Mouse (Mus musculus) lung, postnatal 0 days (tissue): ENCODE results near the gene Pank4.

Experiments
- CTCF ChIP-seq: IDR thresholded peaks from 2 replicates; pipeline ENCODE4 v1.5.1; 2016; ENCODE audit warnings: antibody characterized with exemption, mild to moderate bottlenecking
- EP300 ChIP-seq: IDR thresholded peaks from 2 replicates; pipeline ENCODE4 v1.6.1; 2016; ENCODE audit warnings: antibody characterized with exemption, mild to moderate bottlenecking, control low read depth

DNA sequence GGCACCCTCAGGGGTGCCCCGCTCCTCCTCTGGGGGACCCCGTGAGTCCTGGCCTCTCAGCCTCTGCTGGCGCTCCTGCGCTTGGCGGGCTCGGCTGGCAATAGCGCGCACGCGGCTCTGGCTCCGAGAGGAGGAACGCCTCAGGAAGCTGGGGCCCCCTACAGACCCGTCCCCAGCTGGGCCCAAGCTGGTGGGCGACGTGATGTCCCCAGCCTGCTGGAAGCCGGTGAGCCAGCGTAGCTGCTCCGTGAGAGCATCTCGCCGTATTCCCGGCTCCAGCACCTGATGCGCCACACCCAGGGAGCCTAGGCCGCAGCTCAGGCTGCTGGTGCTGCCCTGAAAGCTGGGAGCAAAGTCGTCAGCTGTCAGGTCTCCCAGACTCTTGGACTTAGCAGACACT is 19.8 kb downstream of the Pank4 start:
- no peak for TF ChIP-seq EP300
- no peak for TF ChIP-seq CTCF
